19 mouse cellular contexts compared by ENCODE assay signal in genomic region chr15:51671667-51672372, GRCm38 (mm10).
A peak's percentile ranks its signal among the peaks of the same experiment; 100 is the strongest.
DNase-seq lines count a peak whose midpoint lies in the region; ATAC-seq and TF ChIP-seq lines count a peak whose summit lies in the region.
"Had no signal": no experiment of that assay in that cellular context is flagged by ENCODE, and none has a peak within 500 bp of the region (broad histone marks: within the 10 kb centered on the region; RNA-seq: fewer than 3 reads in every experiment).

No protein-coding gene starts in this region.

- H3K27ac ChIP-seq in heart, embryonic 13.5 days (replicated peaks) = no peak overlapping the region
- H3K27ac ChIP-seq in layer of hippocampus, adult 2 months = peak overlapping the region; percentile 37; the same call in 1 of the 2 replicates
- H3K27ac ChIP-seq in stomach, postnatal 0 days (replicated peaks) = no peak overlapping the region
- H3K27ac ChIP-seq: heart, adult 2 months; hindbrain, embryonic 15.5 days had no signal

- H3K9ac ChIP-seq in heart, embryonic 13.5 days = 0 out of 2 replicates have a peak overlapping the region, but pooled peaks have one; percentile 37
- H3K9ac ChIP-seq in stomach, postnatal 0 days (ENCODE audit: low read length) = no peak overlapping the region
- H3K9ac ChIP-seq: hindbrain, embryonic 15.5 days had no signal

- ATAC-seq in heart, embryonic 13.5 days (ENCODE audit: extremely low read depth, insufficient number of reproducible peaks, low FRiP score, low TSS enrichment) = no peak
- ATAC-seq in stomach, postnatal 0 days (ENCODE audit: low FRiP score, low TSS enrichment) = no peak
- ATAC-seq: forebrain, embryonic 14.5 days had no signal

- intact Hi-C loops in heart, postnatal 25 days (cut with DNase I) = no loop called here

- H3K9me3 ChIP-seq in heart, embryonic 13.5 days = no peaks in the 10 kb centered on the region
- no peaks in the 10 kb centered on the region for H3K9me3 ChIP-seq in stomach, postnatal 0 days (ENCODE audit: control insufficient read depth, low read length)
- H3K9me3 ChIP-seq: hindbrain, embryonic 15.5 days had no signal

- no peak for TF ChIP-seq EP300 in stomach, postnatal 0 days (optimal IDR thresholded peaks at IDR 0.05)

- H3K36me3 ChIP-seq in heart, embryonic 13.5 days = no peaks in the 10 kb centered on the region
- H3K36me3 ChIP-seq in stomach, postnatal 0 days (ENCODE audit: control insufficient read depth, insufficient read depth, low read length) = no peaks in the 10 kb centered on the region
- H3K36me3 ChIP-seq: hindbrain, embryonic 15.5 days had no signal

- TF ChIP-seq CTCF in layer of hippocampus, adult 2 months (conservative IDR thresholded peaks at IDR 0.05) = no peak
- TF ChIP-seq CTCF in stomach, postnatal 0 days (IDR thresholded peaks at IDR 0.05; ENCODE audit: low read depth) = no peak

- H3K27me3 ChIP-seq in heart, embryonic 13.5 days (replicated peaks) = peaks cover 5% of the 10 kb centered on the region; the same call in 1 of the 2 replicates
- no peaks in the 10 kb centered on the region for H3K27me3 ChIP-seq in stomach, postnatal 0 days (ENCODE audit: control insufficient read depth, insufficient read depth, low read length)
- H3K27me3 ChIP-seq: hindbrain, embryonic 15.5 days had no signal

- WGBS in heart, embryonic 13.5 days = 42% methylated on average over 18 of the region's 18 CpGs
- 46% methylated on average over 18 of the region's 18 CpGs for WGBS in stomach, postnatal 0 days

- H3K4me2 ChIP-seq in heart, embryonic 13.5 days = peak overlapping the region; percentile 62
- H3K4me2 ChIP-seq in stomach, postnatal 0 days (replicated peaks; ENCODE audit: low read depth) = peak overlapping the region; percentile 11; the same call in 1 of the 2 replicates
- H3K4me2 ChIP-seq: hindbrain, embryonic 15.5 days had no signal

- DNase-seq in heart, postnatal 25 days (ENCODE audit: low spot score) = no peak
- DNase-seq in layer of hippocampus, adult 2 months (ENCODE audit: low spot score in 2 of 2) = no peak
- no peak for DNase-seq in layer of hippocampus, postnatal 10 days (ENCODE audit: low spot score in 2 of 2)
- peak; percentile 8 for DNase-seq in urinary bladder, postnatal 14 days (ENCODE audit: low spot score)
- no peak for DNase-seq in urinary bladder, postnatal 10 days (ENCODE audit: low spot score)
- no peak for DNase-seq in stomach, postnatal 0 days (ENCODE audit: low spot score)
- DNase-seq in adrenal gland, postnatal 10 days = no peak
- DNase-seq: B cell, adult 2 months; cerebellum, adult 18-20 months; cerebellum, postnatal 36 days; gastrocnemius, postnatal 14 days; heart, adult 2 months; kidney, adult 18-20 months; kidney, postnatal 10 days; right cerebral cortex, postnatal 25 days; thymus, postnatal 14 days had no signal

- peak overlapping the region; percentile 31 for H3K4me3 ChIP-seq in heart, embryonic 13.5 days
- no peak overlapping the region for H3K4me3 ChIP-seq in layer of hippocampus, adult 2 months
- no peak overlapping the region for H3K4me3 ChIP-seq in stomach, postnatal 0 days (ENCODE audit: low read depth, low read length)
- H3K4me3 ChIP-seq: heart, adult 2 months; hindbrain, embryonic 15.5 days had no signal

- peaks cover 7% of the 10 kb centered on the region for H3K4me1 ChIP-seq in heart, embryonic 13.5 days
- no peaks in the 10 kb centered on the region for H3K4me1 ChIP-seq in stomach, postnatal 0 days (replicated peaks; ENCODE audit: control insufficient read depth, insufficient read depth)
- H3K4me1 ChIP-seq: hindbrain, embryonic 15.5 days had no signal
